Mouse (Mus musculus) small intestine, adult 2 months (tissue): ENCODE results near the gene Tspan12.

Experiments
- CTCF ChIP-seq: fragments of 200-500 bp; IDR thresholded peaks from 2 replicates; pipeline ENCODE4 v1.5.1; 2012; ENCODE audit warnings: low read depth, mild to moderate bottlenecking, control low read depth, inconsistent platforms, low read length, moderate library complexity, mixed read lengths; ENCODE audit not compliant: insufficient replicate concordance, insufficient read length; ENCODE audit errors: extremely low read depth
- POLR2A ChIP-seq: fragments of 200-500 bp; IDR thresholded peaks from 2 replicates; pipeline ENCODE4 v1.6.1; 2012; ENCODE audit warnings: low read depth, mild to moderate bottlenecking, control low read depth, inconsistent platforms, low read length, moderate library complexity

DNA sequence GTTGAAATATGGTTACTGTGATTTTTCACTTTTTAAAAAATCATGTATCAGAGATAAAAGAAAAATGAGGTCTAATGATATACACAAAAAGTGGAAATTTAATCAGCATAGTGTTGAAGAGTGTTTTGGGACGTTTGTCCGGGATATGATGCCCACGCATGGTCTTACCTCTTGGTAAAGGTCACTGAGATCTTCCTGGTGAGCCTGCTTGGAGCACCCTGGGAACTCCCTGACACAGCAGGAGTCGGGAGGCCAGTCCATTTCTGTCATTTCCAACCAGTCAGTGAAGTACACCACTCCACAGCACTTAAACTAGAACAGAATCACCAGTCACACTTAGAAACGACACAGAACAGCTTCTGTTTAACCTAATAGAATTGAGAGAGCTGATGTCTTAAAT, 56.9 kb downstream of the Tspan12 start:
- TF ChIP-seq CTCF: no peak
- TF ChIP-seq POLR2A: no peak
